Mouse (Mus musculus) small intestine, adult 2 months (tissue): ENCODE measurements around the gene Tsc2. TPM values are rescaled to one million over a fixed set of nuclear protein-coding genes. Genes with fewer than 3 reads are reported as not detected.
A peak's percentile ranks its signal among the peaks of the same experiment; 100 is the strongest.

Experiments
- H3K27ac ChIP-seq: fragments of 200-500 bp; 2 replicates; pipeline ENCODE4 v1.5.1; 2012; ENCODE audit warnings: low read depth, low read length, control low read depth, inconsistent platforms; ENCODE audit not compliant: insufficient read depth
- H3K27me3 ChIP-seq: fragments of 200-500 bp; 2 replicates; pipeline ENCODE4 v1.6.1; 2012; ENCODE audit warnings: mild to moderate bottlenecking, moderate library complexity, low read length, inconsistent platforms; ENCODE audit not compliant: control insufficient read depth, insufficient read depth
- H3K36me3 ChIP-seq: fragments of 200-500 bp; 2 replicates; pipeline ENCODE4 v1.6.1; 2012; ENCODE audit warnings: mild to moderate bottlenecking, low read length, control low read depth, inconsistent platforms; ENCODE audit not compliant: control insufficient read depth, insufficient read depth
- H3K4me1 ChIP-seq: fragments of 200-500 bp; 2 replicates; pipeline ENCODE4 v1.6.1; 2012; ENCODE audit warnings: low read length, inconsistent platforms, mixed read lengths; ENCODE audit not compliant: control insufficient read depth, insufficient read depth, insufficient read length
- H3K4me3 ChIP-seq: fragments of 200-500 bp; 2 replicates; pipeline ENCODE4 v1.5.1; 2012; ENCODE audit warnings: low read depth, mild to moderate bottlenecking, control low read depth, inconsistent platforms, low read length, moderate library complexity
- CTCF ChIP-seq: fragments of 200-500 bp; IDR thresholded peaks from 2 replicates; pipeline ENCODE4 v1.5.1; 2012; ENCODE audit warnings: low read depth, mild to moderate bottlenecking, control low read depth, inconsistent platforms, low read length, moderate library complexity, mixed read lengths; ENCODE audit not compliant: insufficient replicate concordance, insufficient read length; ENCODE audit errors: extremely low read depth
- POLR2A ChIP-seq: fragments of 200-500 bp; IDR thresholded peaks from 2 replicates; pipeline ENCODE4 v1.6.1; 2012; ENCODE audit warnings: low read depth, mild to moderate bottlenecking, control low read depth, inconsistent platforms, low read length, moderate library complexity
- WGBS: fragments of 180-500 bp; shearing (Covaris S2); methylation state at CpG from one replicate; pipeline ENCODE4 v1.1.7; 2018; 5-methylcytosine and 5-hydroxymethylcytosine counted together
- polyA plus RNA-seq: library from polyadenylated mRNA; depleted of rRNA; stranded (reverse); fragments of >200 nt; gene quantifications from 2 replicates; pipeline ENCODE4 v1.2.3, GENCODE M21; 2012

The Tsc2 gene
- polyA plus RNA-seq, 1 experiment = 83.5 TPM

GRCm38 (mm10) chr17:24646381-24646780 is 14.0 kb upstream of the Tsc2 start:
- WGBS = 83% methylated on average over 4 of the region's 4 CpGs
- H3K36me3 ChIP-seq = 0 out of 2 replicates have a peak, but pooled peaks cover 1% of the 10 kb centered on the region
- H3K4me3 ChIP-seq = no peak overlapping the region
- peaks cover 8% of the 10 kb centered on the region; the same call in 1 of the 2 replicates for H3K4me1 ChIP-seq
- 0 out of 2 replicates have a peak overlapping the region, but pooled peaks have one; percentile 16 for H3K27ac ChIP-seq
- H3K27me3 ChIP-seq = peaks cover 11% of the 10 kb centered on the region
- TF ChIP-seq POLR2A (no peak), CTCF (no peak)

DNA sequence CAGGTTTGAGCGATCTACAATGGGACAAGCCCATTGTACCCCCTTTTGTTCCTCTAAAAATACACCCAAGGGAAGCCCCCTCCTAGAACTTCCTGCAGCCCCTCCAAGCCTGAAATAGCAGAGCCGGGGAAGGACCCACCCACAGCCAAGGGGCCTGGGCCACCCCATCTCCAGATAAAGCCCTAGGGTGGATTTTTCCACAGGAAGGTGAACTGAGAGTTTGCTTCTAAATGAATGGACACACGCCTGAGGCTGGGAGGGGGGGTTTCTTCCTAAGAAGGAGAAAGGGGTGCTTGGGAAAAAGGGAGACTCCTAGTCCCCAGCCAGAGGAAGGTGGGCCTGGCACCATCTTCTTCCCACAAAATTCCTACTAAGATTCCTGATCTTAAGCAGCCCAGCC is 13.5 kb upstream of the Tsc2 start:
- peak overlapping the region; percentile 85 for H3K27ac ChIP-seq
- 82% methylated on average over 3 of the region's 3 CpGs for WGBS
- TF ChIP-seq CTCF = no peak

DNA sequence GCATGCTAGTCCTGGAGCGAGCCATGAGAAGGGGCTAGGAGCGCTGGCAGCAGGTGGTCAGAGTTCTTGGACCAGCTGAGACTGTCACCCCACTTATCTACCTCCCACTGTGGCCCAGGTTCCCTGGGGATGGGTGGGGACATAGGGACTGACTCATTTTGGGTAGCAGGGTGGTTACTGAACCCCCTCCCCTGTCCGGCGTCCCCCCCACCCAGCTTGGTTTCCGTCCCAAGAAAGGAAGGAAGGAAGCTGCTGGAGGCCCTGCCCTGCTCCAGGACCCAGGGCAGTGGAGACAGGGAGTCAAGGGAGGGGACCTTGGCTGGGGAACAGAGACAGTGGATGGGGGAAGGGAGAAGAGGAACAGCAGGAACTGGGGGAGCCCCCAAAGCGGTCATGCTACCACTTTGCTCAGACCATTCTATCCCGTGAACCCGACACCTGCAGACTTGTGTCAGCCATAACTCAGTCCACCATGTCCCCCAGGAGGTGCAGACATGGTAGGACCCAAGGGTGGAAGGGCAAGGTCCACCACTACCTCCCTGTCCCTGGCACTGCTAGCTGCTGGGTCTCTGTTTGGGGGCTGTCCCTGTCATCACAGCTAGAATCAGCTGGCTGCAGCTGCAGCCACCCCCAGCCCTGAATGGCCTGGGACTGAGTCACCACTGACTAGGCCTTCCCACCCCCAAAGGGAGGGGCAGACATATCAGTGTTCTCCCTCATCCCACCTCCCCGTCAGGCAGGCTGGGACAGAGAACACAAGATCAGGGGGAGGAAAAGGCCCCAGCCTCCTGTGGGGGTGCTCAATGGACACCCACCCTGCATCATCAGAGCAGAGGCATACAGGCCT is 12.7 kb upstream of the Tsc2 start:
- H3K27ac ChIP-seq = peak overlapping the region; percentile 85
- 82% methylated on average over 9 of the region's 9 CpGs for WGBS
- H3K36me3 ChIP-seq = 0 out of 2 replicates have a peak, but pooled peaks cover 1% of the 10 kb centered on the region
- peaks cover 8% of the 10 kb centered on the region; the same call in 1 of the 2 replicates for H3K4me1 ChIP-seq
- TF ChIP-seq CTCF (no peak), POLR2A (no peak)
- H3K27me3 ChIP-seq = peaks cover 6% of the 10 kb centered on the region
- H3K4me3 ChIP-seq = peak overlapping the region; percentile 33

More for the DNA sequence above, 13.5 kb upstream of the Tsc2 start:
- Histone ChIP-seq H3K4me3 (no peak overlapping the region), H3K27me3 (peaks cover 11% of the 10 kb centered on the region), H3K4me1 (peaks cover 8% of the 10 kb centered on the region; the same call in 1 of the 2 replicates), H3K36me3 (0 out of 2 replicates have a peak, but pooled peaks cover 1% of the 10 kb centered on the region)

DNA sequence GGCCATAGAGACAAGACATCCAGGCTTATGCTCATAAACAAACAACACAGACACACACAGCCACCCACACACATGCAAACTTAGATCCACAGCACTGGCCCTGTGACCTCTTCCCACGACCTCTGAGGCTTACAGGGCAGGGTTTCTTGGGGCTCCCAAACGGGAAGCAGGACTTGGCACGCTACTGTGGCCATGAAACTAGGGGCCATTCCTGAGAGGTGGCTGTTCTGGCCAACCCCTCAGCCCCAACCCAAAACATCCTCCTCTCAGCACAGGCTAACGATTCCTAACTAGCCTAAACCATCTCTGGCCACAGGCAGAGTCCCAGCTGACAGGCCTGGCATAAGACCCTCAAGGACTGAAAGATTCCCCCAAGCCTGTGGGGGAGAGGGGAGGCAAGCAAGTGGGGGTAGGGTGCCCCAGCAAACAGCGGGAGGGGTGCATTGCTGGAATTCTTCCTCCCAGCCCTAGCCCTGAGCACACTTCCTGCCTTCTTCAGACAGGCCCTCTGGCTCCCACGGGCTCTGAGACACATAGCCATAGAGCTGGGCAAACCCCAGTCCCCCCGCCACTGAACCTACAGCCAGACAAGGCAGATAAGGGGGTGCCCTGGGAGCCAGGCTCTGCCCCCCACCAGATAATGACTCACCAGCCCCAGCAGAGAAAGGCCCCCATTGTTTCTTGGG is 11.7 kb upstream of the Tsc2 start:
- Histone ChIP-seq H3K4me1 (peaks cover 2% of the 10 kb centered on the region; the same call in 1 of the 2 replicates), H3K27me3 (no peaks in the 10 kb centered on the region), H3K4me3 (peak overlapping the region; percentile 33), H3K36me3 (0 out of 2 replicates have a peak, but pooled peaks cover 1% of the 10 kb centered on the region), H3K27ac (peak overlapping the region; percentile 85)
- TF ChIP-seq POLR2A (no peak), CTCF (no peak)
- 57% methylated on average over 7 of the region's 7 CpGs for WGBS

GRCm38 (mm10) chr17:24642791-24643343 is 10.4 kb upstream of the Tsc2 start:
- TF ChIP-seq POLR2A (no peak), CTCF (no peak)
- Histone ChIP-seq H3K36me3 (0 out of 2 replicates have a peak, but pooled peaks cover 1% of the 10 kb centered on the region), H3K27ac (0 out of 2 replicates have a peak overlapping the region, but pooled peaks have one; percentile 85), H3K4me1 (peaks cover 5% of the 10 kb centered on the region; the same call in 1 of the 2 replicates), H3K4me3 (peak overlapping the region; percentile 5), H3K27me3 (no peaks in the 10 kb centered on the region)
- 76% methylated on average over 6 of the region's 6 CpGs for WGBS

DNA sequence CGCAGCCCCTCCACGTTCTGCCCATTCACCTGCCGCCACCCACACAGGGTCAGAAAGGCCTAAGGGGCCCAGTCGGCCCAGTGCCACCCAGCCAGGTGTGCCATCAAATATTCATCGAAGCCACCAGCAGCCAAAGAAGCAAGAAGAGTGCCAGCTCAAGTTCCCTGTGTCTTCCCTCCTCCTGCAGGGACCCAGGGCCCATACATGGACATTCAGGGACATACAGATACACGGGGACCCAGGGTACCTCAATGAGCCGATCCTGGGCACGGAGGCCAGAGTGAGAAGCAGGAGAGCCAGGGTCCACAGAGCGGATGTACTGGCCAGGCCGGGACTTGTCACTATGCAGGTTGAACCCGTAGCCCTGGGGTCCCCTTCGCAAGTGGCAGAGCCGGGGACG is 9.5 kb upstream of the Tsc2 start:
- no peak overlapping the region for H3K4me3 ChIP-seq
- H3K4me1 ChIP-seq = peaks cover 5% of the 10 kb centered on the region; the same call in 1 of the 2 replicates
- H3K36me3 ChIP-seq = 0 out of 2 replicates have a peak, but pooled peaks cover 1% of the 10 kb centered on the region
- TF ChIP-seq CTCF = no peak
- TF ChIP-seq POLR2A = no peak
- no peak overlapping the region for H3K27ac ChIP-seq
- no peaks in the 10 kb centered on the region for H3K27me3 ChIP-seq
- WGBS = 89% methylated on average over 14 of the region's 14 CpGs

DNA sequence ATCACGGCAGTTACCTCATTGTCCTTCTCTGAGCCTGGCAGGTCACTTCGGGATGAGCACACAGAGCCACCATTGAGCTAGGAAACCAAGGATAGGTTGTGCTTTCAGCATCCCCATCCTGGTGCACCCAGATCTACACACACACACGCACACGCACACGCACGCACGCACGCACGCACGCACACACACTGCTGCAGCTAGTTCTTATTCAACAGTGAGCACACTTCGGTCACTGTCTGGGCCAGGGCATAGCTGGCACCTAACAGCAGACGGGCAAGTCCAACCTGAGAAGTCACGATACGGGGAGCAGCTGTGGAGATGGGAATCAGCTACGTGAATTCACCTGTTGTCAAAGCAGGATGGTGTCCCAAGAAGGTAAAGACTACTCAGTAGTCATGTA is 8.2 kb upstream of the Tsc2 start:
- H3K27ac ChIP-seq = no peak overlapping the region
- 94% methylated on average over 15 of the region's 15 CpGs for WGBS

More for the DNA sequence above, 8.2 kb upstream of the Tsc2 start:
- H3K4me3 ChIP-seq = no peak overlapping the region
- H3K27me3 ChIP-seq = no peaks in the 10 kb centered on the region
- TF ChIP-seq CTCF (no peak), POLR2A (no peak)
- 0 out of 2 replicates have a peak, but pooled peaks cover 1% of the 10 kb centered on the region for H3K36me3 ChIP-seq
- peaks cover 5% of the 10 kb centered on the region; the same call in 1 of the 2 replicates for H3K4me1 ChIP-seq
